Mouse (Mus musculus) midbrain, embryonic 15.5 days (tissue): ENCODE results near the gene Tgfa. TPM values are rescaled to one million over a fixed set of nuclear protein-coding genes. Genes with fewer than 3 reads are reported as not detected.
A peak's percentile ranks its signal among the peaks of the same experiment; 100 is the strongest.

Experiments used
- ATAC-seq: fragments of 200-750 bp; cut with Nextera tagmentation; replicated peaks from 2 replicates; pipeline ENCODE4 v1.8.0; 2017; ENCODE audit warnings: moderate TSS enrichment
- H3K27ac ChIP-seq: fragments of 300-500 bp; sonication (generic); 2 replicates; pipeline ENCODE4 v1.5.1; 2015; ENCODE audit warnings: mild to moderate bottlenecking, inconsistent platforms
- H3K27me3 ChIP-seq: fragments of 300-500 bp; sonication (generic); replicated peaks from 2 replicates; pipeline ENCODE4 v1.6.1; 2015; ENCODE audit warnings: inconsistent platforms
- H3K36me3 ChIP-seq: fragments of 300-500 bp; sonication (generic); replicated peaks from 2 replicates; pipeline ENCODE4 v1.6.1; 2015; ENCODE audit warnings: inconsistent platforms
- H3K4me1 ChIP-seq: fragments of 300-500 bp; sonication (generic); 2 replicates; pipeline ENCODE4 v1.6.1; 2015; ENCODE audit warnings: inconsistent platforms
- H3K4me2 ChIP-seq: fragments of 300-500 bp; sonication (generic); 2 replicates; pipeline ENCODE4 v1.6.1; 2015; ENCODE audit warnings: inconsistent platforms, mild to moderate bottlenecking, moderate library complexity
- H3K4me3 ChIP-seq: fragments of 300-500 bp; sonication (generic); 2 replicates; pipeline ENCODE4 v1.5.1; 2015; ENCODE audit warnings: mild to moderate bottlenecking, inconsistent platforms
- H3K9ac ChIP-seq: fragments of 300-500 bp; sonication (generic); 2 replicates; pipeline ENCODE4 v1.6.1; 2015; ENCODE audit warnings: mild to moderate bottlenecking, inconsistent platforms
- H3K9me3 ChIP-seq: fragments of 300-500 bp; sonication (generic); 2 replicates; pipeline ENCODE4 v1.6.1; 2016; ENCODE audit warnings: inconsistent platforms
- WGBS: fragments of 180-500 bp; shearing (Covaris S2); methylation state at CpG from one replicate; pipeline ENCODE4 v1.1.7; 2015; ENCODE audit warnings: mixed read lengths; 5-methylcytosine and 5-hydroxymethylcytosine counted together
- polyA plus RNA-seq: library from polyadenylated mRNA; unstranded; fragments of >200 nt; fragmentation: Nextera tagmentation; extraction: Ambion mirVana; gene quantifications from 2 replicates; pipeline ENCODE4 v1.2.1, GENCODE M21; 2015

The Tgfa gene
- polyA plus RNA-seq, result 11.2 and 13.2 TPM in 2 replicates

GRCm38 (mm10) chr6:86194941-86195932 lies at the start of gene Tgfa:
Gene Tgfa, plus strand, starts transcription at chr6:86195223.
- peak; percentile 87 for ATAC-seq
- WGBS, result under 1% methylated on average over 88 of the region's 97 CpGs
- H3K4me1 ChIP-seq, result peaks cover 28% of the 10 kb centered on the region
- no peaks in the 10 kb centered on the region for H3K9me3 ChIP-seq
- H3K4me2 ChIP-seq, result peak within 1 kb of the TSS; percentile 92
- H3K4me3 ChIP-seq, result peak within 1 kb of the TSS; percentile 62
- no peaks in the 10 kb centered on the region for H3K36me3 ChIP-seq
- peaks cover 17% of the 10 kb centered on the region for H3K27me3 ChIP-seq
- H3K27ac ChIP-seq, result peak within 1 kb of the TSS; percentile 62
- peak within 1 kb of the TSS; percentile 68 for H3K9ac ChIP-seq

GRCm38 (mm10) chr6:86148518-86148917 lies 46.5 kb upstream of the Tgfa start:
- Histone ChIP-seq H3K4me3 (no peak overlapping the region), H3K27ac (no peak overlapping the region), H3K36me3 (no peaks in the 10 kb centered on the region), H3K4me1 (no peaks in the 10 kb centered on the region), H3K4me2 (no peak overlapping the region), H3K27me3 (no peaks in the 10 kb centered on the region), H3K9me3 (no peaks in the 10 kb centered on the region), H3K9ac (no peak overlapping the region)
- WGBS, result 87% methylated on average over 4 of the region's 4 CpGs
- ATAC-seq, result no peak

GRCm38 (mm10) chr6:86149001-86149400 lies 46.0 kb upstream of the Tgfa start:
- Histone ChIP-seq H3K9me3 (no peaks in the 10 kb centered on the region), H3K4me1 (no peaks in the 10 kb centered on the region), H3K4me3 (no peak overlapping the region), H3K27me3 (no peaks in the 10 kb centered on the region), H3K36me3 (no peaks in the 10 kb centered on the region), H3K27ac (no peak overlapping the region), H3K9ac (no peak overlapping the region), H3K4me2 (no peak overlapping the region)
- 59% methylated on average over 4 of the region's 4 CpGs for WGBS
- ATAC-seq, result no peak

GRCm38 (mm10) chr6:86152676-86153075 lies 42.3 kb upstream of the Tgfa start:
- Histone ChIP-seq H3K27ac (no peak overlapping the region), H3K9ac (no peak overlapping the region), H3K4me2 (no peak overlapping the region), H3K4me1 (no peaks in the 10 kb centered on the region), H3K36me3 (no peaks in the 10 kb centered on the region), H3K4me3 (no peak overlapping the region), H3K27me3 (no peaks in the 10 kb centered on the region), H3K9me3 (no peaks in the 10 kb centered on the region)
- 91% methylated on average over 7 of the region's 7 CpGs for WGBS
- ATAC-seq, result no peak

- Histone ChIP-seq H3K27ac (no peak overlapping the region), H3K27me3 (no peaks in the 10 kb centered on the region), H3K36me3 (no peaks in the 10 kb centered on the region), H3K4me2 (no peak overlapping the region), H3K9ac (no peak overlapping the region), H3K4me3 (no peak overlapping the region), H3K4me1 (no peaks in the 10 kb centered on the region), H3K9me3 (no peaks in the 10 kb centered on the region)
- WGBS, result 79% methylated on average over 8 of the region's 8 CpGs
- ATAC-seq, result no peak
Measured at GRCm38 (mm10) chr6:86153436-86153990, 41.5 kb upstream of the Tgfa start.

GRCm38 (mm10) chr6:86154006-86154405 lies 41.0 kb upstream of the Tgfa start:
- ATAC-seq, result no peak
- H3K4me2 ChIP-seq, result no peak overlapping the region
- H3K36me3 ChIP-seq, result no peaks in the 10 kb centered on the region
- no peak overlapping the region for H3K9ac ChIP-seq
- H3K27me3 ChIP-seq, result no peaks in the 10 kb centered on the region
- H3K4me3 ChIP-seq, result no peak overlapping the region
- H3K9me3 ChIP-seq, result no peaks in the 10 kb centered on the region
- 94% methylated on average over 5 of the region's 5 CpGs for WGBS
- H3K27ac ChIP-seq, result no peak overlapping the region
- H3K4me1 ChIP-seq, result no peaks in the 10 kb centered on the region

DNA sequence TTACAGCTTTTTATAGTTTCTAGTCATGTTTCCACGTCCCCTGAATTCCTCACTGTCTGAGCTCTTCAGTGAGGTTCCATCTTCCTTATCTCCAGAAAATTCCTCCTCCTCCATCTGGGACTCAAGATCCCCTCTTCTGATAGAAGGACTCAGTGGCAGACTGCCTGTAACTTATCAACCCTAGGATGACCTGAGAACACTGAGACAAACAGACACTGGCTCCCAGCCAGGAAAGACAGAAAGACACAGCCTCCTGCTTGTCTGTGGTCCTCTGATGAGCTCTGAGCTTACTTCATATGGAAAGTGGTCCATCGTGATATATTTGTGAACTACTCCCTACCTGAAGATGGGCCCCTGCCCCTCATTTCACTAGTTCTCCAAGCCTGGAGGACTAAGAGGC lies 40.5 kb upstream of the Tgfa start:
- H3K9me3 ChIP-seq, result no peaks in the 10 kb centered on the region
- no peak overlapping the region for H3K4me3 ChIP-seq
- H3K27ac ChIP-seq, result no peak overlapping the region
- no peak overlapping the region for H3K4me2 ChIP-seq
- no peaks in the 10 kb centered on the region for H3K4me1 ChIP-seq
- no peaks in the 10 kb centered on the region for H3K27me3 ChIP-seq
- no peak overlapping the region for H3K9ac ChIP-seq
- 81% methylated on average over 2 of the region's 2 CpGs for WGBS
- no peaks in the 10 kb centered on the region for H3K36me3 ChIP-seq
- ATAC-seq, result no peak

- Histone ChIP-seq H3K4me1 (no peaks in the 10 kb centered on the region), H3K9ac (no peak overlapping the region), H3K36me3 (no peaks in the 10 kb centered on the region), H3K4me3 (no peak overlapping the region), H3K9me3 (no peaks in the 10 kb centered on the region), H3K27ac (no peak overlapping the region), H3K4me2 (no peak overlapping the region), H3K27me3 (no peaks in the 10 kb centered on the region)
- ATAC-seq, result no peak
- 72% methylated on average over 17 of the region's 17 CpGs for WGBS
Measured at GRCm38 (mm10) chr6:86157253-86158234, 37.5 kb upstream of the Tgfa start.

- H3K4me1 ChIP-seq, result no peaks in the 10 kb centered on the region
- no peaks in the 10 kb centered on the region for H3K36me3 ChIP-seq
- no peak overlapping the region for H3K4me3 ChIP-seq
- H3K9ac ChIP-seq, result no peak overlapping the region
- ATAC-seq, result no peak
- H3K27me3 ChIP-seq, result no peaks in the 10 kb centered on the region
- no peak overlapping the region for H3K4me2 ChIP-seq
- no peaks in the 10 kb centered on the region for H3K9me3 ChIP-seq
- WGBS, result 62% methylated on average over 3 of the region's 3 CpGs
- no peak overlapping the region for H3K27ac ChIP-seq
Measured at GRCm38 (mm10) chr6:86160878-86161277, 34.1 kb upstream of the Tgfa start.

DNA sequence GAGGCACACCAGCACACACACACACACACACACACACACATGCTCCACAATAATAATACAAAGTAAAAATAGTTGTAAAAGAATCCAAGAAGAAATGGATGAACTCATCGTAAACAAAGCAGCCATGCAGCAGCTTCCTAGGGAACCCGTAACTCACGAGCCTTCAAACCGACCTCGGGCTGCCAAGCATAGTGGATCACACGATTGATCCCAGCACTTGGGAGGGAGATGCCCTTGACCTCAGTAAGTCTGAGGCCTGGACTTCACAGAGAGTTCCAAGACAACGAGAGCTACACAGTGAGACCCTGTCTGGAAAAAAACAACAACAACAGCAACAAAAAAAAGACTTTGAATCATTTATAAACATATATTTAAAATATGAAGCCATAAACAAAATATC lies 33.4 kb upstream of the Tgfa start:
- no peak overlapping the region for H3K9ac ChIP-seq
- H3K27me3 ChIP-seq, result no peaks in the 10 kb centered on the region
- H3K27ac ChIP-seq, result no peak overlapping the region
- H3K4me3 ChIP-seq, result no peak overlapping the region
- no peak overlapping the region for H3K4me2 ChIP-seq
- 64% methylated on average over 7 of the region's 7 CpGs for whole genome bisulfite sequencing
- no peak for ATAC-seq
- H3K9me3 ChIP-seq, result no peaks in the 10 kb centered on the region
- H3K36me3 ChIP-seq, result no peaks in the 10 kb centered on the region
- no peaks in the 10 kb centered on the region for H3K4me1 ChIP-seq

GRCm38 (mm10) chr6:86164028-86164427 lies 31.0 kb upstream of the Tgfa start:
- Histone ChIP-seq H3K4me3 (no peak overlapping the region), H3K27me3 (no peaks in the 10 kb centered on the region), H3K36me3 (no peaks in the 10 kb centered on the region), H3K9ac (no peak overlapping the region), H3K27ac (no peak overlapping the region), H3K4me2 (no peak overlapping the region), H3K4me1 (no peaks in the 10 kb centered on the region), H3K9me3 (no peaks in the 10 kb centered on the region)
- WGBS, result 37% methylated on average over 3 of the region's 3 CpGs
- no peak for ATAC-seq

GRCm38 (mm10) chr6:86166426-86166825 lies 28.6 kb upstream of the Tgfa start:
- Histone ChIP-seq H3K27me3 (no peaks in the 10 kb centered on the region), H3K4me3 (no peak overlapping the region), H3K9me3 (no peaks in the 10 kb centered on the region), H3K27ac (no peak overlapping the region), H3K9ac (no peak overlapping the region), H3K4me1 (no peaks in the 10 kb centered on the region), H3K4me2 (no peak overlapping the region), H3K36me3 (no peaks in the 10 kb centered on the region)
- 81% methylated on average over 9 of the region's 9 CpGs for WGBS
- ATAC-seq, result no peak
